Mouse (Mus musculus) urinary bladder, postnatal 4 days (tissue): Measurements from ENCODE around the gene Traf3ip2.

ENCODE experiments used
- DNase-seq, 2 experiments: peaks; one replicate each; pipeline ENCODE4 v3.0.0; 2021 to 2022; ENCODE audit warnings: low spot score in 2 of 2

Gene Traf3ip2

DNA sequence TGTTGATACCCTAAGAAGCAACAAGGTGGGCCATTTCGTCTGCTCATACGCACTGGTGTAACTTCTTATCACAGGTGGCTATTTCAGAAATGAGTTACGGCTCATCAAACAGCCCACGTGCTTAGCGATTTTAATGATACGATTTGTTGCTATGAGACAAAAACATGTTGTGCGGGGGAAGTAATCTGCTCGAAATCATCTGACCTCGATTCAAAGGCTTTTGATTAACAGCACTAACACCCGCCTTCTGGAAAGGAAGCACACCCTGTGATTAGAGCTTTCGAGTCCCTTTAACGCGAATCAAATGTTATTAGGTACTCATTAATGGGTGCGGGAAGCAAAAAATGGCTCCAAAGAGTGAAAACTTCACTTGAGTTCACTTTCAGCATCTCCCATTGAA lies 18.9 kb downstream of the Traf3ip2 start:
- no peak for DNase-seq

DNA sequence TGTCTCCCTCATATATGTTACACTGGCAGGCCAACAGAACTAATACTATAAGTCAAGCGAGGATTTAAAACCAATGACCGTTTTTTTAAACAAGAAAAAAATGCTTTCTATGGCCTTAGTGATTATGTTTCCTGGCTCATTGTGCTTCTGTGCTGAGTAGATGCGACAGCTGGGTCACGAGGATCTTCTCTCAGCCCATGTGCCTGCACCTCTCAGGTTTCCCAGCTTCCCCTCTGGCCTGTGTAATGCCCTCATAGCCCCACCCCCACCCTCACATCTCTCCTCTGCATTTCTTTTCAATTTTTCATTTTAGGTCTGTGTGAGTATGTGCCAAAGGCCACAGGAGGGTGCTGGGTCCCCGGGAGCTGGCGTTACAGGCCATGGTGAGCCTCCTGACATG lies 20.6 kb downstream of the Traf3ip2 start:
- no peak for DNase-seq

DNA sequence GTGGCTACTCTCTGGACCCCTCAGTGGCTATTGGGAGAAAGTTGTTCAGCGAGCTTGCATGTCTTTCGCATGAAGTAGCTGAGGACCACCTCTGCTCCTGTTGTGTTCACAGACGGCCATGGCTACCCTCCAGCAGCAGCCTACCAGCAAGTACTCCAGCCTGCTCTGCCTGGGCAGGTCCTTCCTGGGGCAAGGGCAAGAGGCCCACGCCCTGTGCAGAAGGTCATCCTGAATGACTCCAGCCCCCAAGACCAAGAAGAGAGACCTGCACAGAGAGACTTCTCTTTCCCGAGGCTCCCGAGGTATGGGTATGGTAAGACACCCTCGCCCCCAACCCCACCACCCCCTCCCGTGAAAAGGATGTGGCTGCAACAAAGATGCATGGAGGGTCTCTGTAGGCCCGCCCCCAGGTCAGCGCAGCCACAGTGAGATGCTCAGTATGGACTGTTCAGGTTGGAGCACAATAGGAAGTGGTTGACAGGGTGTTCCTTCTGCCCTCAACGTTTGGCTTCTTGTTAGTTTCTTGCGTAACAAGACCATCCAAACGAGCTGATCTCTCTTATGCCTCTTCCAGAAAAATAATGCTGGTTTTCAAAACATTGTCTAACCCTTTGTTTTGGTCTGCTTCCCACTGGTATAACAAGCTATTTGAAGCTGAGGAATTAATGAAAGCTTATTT lies 21.8 kb downstream of the Traf3ip2 start:
- DNase-seq = no peak

DNA sequence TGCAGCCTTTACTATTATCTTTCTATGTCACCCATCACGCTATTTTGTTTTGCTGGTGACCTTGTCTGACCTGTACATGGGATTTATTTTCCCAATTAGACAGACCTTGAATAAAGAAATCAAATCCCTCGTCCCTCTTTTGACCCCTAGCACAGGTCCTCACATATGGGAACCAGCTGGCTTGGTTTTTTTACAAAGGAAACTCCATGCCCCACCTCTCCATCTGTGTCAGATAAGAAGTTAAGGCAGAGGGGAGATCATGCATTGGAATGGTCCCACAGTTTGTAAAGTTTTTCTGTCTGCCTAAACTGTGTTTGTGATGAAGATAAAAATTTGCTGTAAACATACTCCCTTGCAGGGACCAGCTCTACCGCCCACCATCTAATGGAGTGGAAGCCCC lies 26.1 kb downstream of the Traf3ip2 start:
- DNase-seq = no peak

DNA sequence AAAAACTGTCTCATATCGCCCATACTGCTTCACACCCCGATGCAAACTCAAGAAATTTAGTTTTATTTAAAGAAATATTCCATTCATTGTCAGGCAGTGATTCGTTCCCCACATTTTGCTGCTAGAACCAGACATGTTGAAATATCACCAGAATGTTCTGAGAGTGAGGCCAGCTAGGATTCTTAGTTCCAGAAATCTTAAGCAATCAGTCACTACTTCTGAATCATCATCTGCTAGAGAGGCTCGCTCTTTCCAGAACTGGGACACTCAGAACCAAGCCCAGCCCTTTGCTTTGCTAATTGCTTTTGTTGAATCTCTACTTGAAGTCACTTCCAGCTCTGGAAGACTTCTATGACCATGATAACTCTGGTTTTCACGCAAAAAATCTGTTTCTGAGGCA lies 27.0 kb downstream of the Traf3ip2 start:
- DNase-seq = no peak

DNA sequence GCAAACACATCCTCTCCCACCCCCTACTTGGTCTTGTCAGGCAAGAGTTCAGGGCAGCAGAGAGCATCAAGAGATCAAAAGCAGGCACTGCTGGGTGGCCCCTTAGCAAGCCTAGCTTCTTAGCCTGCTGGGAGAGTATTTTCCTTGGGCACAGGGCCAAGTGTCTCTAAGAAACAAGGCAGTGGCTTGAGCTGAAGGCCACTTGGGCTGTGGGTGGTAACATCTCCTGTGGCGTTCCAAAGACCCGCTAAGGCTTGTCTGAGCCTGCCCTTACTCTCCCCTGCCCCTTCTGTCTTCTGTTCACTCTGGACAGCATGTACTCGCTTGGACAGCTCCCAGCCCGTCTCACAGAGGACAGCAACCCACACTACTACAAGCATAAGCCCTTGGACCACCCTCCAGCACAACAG lies 28.1 kb downstream of the Traf3ip2 start:
- DNase-seq = peak in 1 of 2 experiments; percentile 70

DNA sequence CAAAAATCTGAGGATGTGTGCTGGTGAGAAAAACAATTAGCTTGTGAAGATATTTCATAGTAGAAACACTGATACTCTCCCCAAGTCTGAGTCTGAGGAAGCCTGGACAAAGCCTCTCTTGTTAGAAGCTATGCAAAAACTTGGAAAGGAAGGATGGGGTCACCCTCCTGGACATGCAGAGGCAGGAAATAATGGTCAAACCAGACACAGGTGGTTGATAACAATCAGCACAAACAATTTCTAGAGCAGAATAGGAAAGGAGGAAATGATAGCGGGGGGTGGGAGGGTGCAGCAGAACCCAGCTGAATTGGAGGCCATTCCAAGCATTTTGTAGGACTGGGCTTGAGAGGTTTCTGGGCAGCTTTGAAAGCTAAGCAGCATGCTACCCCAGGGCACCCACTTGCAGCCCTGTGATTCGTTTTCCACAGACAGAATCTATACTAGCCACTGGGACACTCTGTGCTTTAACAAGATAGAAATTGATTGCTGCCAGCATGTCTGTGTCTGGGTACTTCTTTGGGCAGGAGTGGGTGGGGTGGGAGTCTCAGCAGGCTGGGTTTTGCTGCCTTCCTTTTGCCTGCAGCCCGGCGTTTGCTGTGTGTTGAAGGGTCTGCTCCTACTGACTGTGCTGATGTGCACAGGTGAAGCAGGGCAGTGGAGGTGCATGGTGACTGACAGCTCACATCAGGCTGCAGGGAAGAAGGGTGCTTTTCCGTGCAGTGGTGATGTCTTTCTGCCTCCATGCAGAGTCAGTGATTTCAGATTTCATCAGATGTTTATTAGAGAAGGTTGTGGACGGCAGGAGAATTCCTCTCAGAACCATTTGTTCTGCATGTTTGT lies 33.3 kb downstream of the Traf3ip2 start:
- no peak for DNase-seq

DNA sequence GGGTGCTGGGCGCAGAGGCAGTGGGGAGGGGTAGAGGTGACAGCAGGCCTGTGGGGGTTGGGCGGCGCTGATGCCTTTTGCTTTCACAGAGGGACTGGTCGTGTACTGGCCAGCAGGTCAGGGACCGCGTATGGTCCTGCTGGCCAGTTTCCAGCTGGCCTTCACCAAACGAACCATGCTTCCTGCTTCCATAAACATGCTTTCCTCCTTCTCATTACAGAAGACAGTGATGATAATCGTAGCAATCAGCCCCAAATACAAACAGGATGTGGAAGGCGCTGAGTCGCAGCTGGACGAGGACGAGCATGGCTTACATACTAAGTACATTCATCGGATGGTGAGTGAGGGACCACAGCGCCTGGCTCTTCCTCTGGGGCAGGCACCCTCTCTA lies 33.9 kb downstream of the Traf3ip2 start:
- DNase-seq = no peak

DNA sequence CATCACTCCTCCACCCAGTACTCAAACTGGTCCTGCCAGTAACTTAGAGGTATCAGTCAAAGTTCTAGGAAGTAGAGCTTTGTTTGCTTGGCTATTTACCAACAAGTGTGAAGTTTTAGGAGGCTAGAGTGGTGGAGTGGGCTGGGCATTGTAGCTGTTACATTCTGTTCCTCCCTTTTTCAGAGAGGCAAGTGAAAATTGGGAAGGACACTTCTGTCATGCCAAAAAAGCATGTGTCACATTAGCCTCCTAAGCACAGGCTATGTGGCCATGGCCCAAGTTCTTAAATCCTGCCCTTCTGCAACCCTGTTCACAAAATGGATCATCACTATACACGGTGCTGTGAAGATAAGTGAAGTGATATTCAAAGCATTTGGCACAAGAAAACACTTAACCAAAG lies 34.4 kb downstream of the Traf3ip2 start:
- DNase-seq = no peak

DNA sequence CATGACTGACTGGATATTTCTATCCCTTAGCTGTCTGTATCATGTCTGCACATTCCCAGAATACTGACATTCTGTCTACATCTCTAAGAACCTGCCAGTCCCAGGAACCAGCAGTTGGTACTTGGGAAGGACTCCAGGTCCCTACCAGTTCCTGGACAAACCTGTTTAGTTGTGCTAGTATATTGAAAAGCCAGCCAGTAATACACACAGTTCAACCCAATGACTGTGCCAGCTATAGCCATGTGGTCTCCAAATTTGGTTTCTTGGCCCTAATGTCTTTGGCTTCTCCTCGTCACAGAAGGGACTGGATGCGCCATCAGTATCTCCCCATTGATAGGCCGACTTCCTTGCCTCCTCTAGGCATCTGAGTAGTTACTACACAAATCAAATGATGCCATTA lies 35.5 kb downstream of the Traf3ip2 start:
- no peak for DNase-seq

DNA sequence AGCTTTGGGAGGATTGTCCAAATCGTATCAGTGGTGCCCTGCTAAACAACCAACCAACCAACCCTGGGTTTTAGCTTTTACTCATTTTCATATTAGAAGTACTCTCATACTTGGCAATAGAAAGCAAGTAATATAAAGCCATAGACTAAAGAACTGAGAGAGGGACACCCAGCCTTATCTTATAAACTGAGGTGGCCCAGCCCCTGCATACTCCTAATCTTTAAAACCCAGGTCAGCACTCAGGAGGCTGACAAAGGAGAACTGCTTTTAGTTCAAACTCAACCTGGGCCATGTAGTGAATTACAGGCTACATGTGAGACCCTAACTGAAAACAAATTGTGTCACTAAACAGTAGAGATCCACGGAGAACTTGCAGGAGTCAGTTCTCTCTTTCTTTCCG lies 36.8 kb downstream of the Traf3ip2 start:
- DNase-seq = no peak

DNA sequence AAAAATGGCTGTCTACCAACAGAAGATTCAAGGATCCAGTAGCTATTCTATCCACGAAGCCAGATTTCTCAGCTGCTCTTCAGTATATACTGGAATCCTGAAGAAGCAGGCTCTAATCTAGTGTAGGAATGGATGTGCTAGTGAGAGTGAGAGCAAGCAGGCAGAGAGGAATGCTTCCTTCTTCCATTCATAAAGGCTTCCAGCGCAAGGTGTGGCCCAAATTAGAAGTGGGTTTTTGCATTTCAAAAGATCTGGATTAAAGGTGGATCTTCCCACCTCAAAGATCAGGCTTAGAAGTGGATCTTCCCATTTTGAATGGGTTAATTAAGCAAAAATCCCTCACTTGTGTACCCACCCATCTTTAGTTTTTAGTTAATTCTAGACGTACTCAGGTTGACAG lies 37.6 kb downstream of the Traf3ip2 start:
- DNase-seq = no peak

DNA sequence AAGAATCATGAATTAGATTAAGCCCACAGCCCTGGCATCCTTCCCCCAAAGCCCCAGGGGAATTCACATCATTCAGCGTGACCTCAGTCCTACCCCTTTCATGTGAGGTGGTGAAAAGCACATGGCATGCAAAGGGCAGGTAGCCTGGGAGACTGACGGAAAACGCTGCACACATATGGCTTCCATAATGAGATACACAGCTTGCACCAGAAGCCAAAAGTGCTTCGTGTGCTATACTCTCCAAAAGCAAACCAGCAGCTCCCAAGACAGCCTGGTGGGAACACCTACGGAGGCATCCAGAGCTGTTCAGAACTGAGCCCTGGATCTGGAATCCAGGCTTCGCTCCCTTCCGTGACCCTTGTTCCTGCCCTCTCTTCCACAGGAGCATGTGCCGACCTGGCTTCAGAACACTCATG lies 41.3 kb downstream of the Traf3ip2 start:
- no peak for DNase-seq

DNA sequence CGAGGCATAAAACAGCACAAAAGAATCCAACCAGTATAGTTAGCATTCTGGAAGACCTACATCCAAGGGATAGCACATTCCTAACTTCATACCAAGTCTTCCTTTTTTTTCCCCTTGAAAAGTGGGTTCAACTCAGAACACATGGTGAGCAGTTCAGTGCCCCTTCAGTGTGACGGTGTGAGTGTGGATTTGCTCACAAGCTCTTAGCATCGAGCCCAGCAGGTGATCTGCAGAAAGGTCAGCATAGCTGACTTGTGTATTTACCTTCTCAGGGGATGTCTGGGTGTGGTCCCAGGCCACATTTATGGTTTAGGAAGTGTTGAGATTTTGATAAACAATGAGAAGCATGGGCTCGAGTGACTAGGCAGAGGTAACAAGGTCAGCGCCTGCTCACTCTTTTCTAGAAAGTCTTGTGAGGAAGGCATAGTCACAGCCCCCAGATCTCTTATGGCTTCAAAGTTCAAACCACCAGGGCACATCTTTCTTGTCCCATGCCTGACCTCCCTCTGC lies 46.2 kb downstream of the Traf3ip2 start:
- DNase-seq = no peak

DNA sequence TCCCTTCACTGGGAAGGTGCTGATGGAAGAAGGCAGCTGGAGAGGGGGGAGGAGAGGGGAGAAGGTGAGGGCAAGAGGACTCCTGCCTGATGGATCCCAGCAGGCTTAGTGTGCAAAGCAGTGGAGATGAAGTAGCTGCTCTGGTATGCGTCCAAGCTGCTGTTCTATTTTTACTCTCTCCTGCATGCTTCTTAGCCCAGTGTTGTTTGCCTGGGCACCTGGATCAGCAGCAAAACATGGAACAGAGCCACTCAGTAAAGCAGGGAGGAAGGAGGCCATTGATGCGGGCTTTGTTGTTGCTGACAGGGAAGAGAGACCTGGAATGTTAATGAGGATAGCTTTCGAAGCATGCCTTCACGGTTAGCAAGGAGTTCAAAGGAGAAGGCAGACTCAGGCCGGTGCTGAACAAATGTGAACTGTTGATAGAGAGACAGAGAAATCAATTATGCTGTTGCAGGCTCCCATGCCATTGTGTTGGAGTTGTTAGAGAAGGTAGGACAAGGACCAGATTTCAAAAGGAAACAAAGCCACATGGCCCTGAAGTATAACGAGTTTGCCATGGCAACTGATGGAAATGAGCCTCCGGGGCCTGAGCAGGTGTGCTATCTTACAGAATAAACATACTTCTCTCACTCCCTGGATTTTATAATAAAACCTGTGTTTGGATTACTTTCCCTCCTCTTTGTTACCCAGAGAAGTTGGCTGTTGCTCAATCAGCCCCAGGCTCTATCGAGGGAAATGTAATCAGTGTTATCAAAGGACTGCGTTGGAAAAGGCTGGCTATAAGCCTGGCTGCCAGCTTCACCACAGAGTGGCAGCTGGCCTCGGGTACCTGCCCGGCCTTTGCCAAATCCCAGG lies 46.9 kb downstream of the Traf3ip2 start:
- no peak for DNase-seq

DNA sequence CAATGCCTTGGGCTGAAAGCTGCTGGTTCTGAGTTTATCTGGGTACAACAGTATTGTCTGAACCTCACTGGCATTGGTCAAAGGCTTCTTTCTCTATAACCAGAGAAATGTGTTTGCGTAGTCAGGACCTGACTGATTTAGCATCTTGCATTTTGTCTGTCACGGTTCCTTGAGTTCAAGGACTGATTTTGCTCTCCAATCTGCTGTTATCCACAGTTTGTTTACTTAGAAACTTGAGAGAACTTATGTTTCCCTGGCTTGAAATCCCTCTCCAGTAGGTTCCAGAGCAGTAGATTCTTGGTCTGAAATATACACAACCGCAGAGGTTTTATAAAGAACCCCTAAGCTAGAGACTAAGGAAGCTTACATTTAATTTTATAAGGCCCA lies 47.5 kb downstream of the Traf3ip2 start:
- DNase-seq = no peak

DNA sequence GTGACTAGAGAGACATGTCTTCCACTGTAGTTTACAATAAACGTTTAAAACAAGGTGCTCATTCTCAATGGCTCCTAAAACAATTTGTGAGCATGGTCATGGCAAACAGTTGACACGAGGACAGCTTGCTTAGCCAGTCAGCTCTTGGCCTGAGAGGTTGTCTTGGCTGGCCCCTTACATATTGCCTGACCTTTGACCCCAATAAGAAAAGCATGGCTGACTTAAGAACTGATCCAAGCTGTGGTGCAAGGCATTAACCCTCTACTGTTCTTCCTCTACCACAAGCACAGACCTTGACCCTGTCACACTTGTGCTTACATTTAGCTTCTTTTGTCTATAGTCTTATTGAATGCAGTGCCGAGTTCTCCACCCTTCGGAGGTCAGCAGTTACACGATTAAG lies 48.0 kb downstream of the Traf3ip2 start:
- no peak for DNase-seq

DNA sequence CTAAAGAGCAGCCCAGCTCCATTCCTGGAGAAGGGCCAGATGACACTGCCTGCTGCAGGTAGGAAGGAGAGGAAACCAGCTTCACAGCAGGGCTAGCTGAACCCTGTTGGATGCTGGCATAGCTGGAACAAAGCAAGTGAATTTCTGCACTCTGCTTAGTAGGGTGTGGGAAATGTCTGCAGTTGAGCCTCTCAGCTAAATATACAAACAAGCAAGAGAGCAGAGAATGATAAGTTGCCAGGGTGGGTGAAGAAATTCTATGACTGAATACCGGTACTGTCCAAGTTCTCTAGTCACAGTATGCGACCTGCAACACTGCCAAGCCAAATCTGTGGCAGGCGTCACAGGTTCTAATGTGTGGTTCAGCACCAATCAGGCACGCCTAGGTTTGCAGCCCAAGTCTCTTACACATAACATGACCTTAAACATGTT lies 52.4 kb downstream of the Traf3ip2 start:
- no peak for DNase-seq

DNA sequence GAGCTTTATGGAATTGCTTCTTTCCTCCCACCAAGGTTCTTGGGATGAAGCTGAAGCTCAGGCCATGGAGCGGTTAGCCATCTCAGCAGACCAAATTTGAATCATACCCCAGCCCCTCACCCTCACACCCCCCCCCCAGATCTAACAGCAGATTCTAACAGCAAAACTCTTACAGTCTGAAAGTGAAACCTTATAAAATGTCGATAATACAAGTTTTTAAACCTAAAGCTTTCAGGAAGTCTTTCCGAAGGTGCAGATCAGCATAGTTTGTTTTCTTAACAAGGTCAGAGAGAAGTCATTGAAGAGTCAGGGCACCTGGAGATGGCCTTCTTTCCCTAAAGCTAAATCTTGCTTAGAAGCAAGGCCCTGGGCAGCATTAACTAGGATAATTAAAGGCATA lies 53.3 kb downstream of the Traf3ip2 start:
- no peak for DNase-seq

DNA sequence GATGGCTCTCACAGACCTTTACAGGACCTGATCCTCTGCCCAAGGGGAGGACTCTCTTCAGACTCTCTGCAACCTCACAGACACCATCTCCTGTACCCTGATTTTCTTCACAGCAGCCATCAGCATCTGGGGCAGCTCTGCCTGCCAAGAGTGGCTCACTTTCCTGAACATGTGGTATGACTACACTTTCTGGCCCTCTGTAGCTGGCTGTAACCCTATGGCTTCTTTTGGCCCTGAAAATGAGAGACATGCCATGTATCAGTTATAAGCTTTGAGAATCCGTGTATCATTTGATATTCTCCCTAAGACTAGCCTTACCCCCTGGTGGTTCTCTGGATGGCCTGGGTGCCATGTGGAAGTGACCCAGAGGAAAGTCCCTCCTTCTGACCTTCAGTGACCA lies 58.7 kb downstream of the Traf3ip2 start:
- DNase-seq = no peak

DNA sequence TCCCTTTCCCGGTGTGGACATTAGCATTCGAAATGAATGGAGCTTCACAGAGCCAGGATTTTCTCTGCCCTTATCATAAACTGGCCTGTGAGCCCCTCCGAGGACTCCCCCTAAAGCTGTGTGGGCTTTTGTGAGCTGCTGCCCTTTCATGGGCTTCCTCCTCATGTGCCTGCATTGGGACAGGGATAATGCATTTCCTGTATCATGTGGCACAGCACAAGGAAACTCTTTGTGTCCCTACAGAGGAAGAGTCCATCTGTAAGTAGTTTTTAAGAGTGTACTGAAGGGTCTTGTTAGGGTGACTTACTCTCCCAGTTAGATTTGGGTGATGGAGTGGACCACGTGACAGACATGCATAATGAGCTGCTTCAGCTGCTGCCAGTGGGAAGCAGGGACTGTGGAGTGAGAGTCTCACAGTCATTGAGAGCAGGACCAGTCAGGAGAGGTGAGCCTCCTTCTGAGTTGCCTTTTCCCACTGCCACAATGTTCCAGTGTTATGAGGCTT lies 59.9 kb downstream of the Traf3ip2 start:
- no peak for DNase-seq

DNA sequence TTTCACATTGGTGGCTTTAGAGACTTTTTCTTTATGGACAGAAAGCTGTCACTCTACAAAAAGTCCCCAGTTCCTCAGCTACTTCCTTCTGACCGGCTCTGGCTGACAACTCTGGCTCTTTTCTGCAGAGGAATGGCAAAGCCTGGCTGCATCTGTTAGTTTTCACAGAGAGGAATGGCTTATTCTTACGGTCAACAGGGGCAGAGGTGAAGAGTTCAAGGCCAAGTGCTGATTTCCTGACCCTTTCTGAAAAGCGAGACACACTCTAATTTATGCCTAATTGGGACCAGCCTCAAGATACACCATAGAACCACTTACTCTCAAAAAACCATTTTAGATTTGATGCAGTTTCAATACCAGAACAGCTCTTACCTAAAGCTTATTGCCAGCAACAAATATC lies 61.4 kb downstream of the Traf3ip2 start:
- no peak for DNase-seq
